Mouse (Mus musculus): ENCODE data around the gene Tcfl5.

GRCm38 (mm10) chr2:180676706-180677105 lies 34.2 kb upstream of the Tcfl5 start:
- TF ChIP-seq CTCF (IDR thresholded peaks at IDR 0.05) = no peak
- no peak for TF ChIP-seq EP300 (IDR thresholded peaks at IDR 0.05)
